Mouse (Mus musculus): Measurements from ENCODE around the gene Tlr9.

DNA sequence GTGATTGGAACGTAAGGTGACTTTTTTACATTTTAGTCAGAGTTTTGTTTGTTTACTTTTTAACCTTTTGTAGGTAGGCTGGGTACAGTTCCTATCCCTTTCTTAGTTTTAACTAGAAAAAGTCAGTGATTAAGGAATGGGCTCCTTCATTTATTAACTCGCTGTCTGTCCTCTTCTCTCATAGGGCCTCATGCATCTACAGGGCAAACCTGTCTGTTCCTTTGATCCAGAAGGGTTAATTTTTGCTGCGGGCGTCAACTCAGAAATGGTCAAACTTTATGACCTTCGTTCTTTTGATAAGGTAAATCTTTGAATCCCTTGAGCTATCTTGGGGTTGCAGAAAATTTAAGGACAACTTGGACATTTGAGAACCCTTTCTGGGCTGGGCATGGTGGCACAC lies 38.4 kb upstream of the Tlr9 start:
- TF ChIP-seq EP300 (IDR thresholded peaks at IDR 0.05): no peak
- TF ChIP-seq CTCF (IDR thresholded peaks at IDR 0.05): no peak
